Mouse (Mus musculus): ENCODE measurements around the gene Tshz2.
A peak's percentile ranks its signal among the peaks of the same experiment; 100 is the strongest.

Tshz2 gene

DNA sequence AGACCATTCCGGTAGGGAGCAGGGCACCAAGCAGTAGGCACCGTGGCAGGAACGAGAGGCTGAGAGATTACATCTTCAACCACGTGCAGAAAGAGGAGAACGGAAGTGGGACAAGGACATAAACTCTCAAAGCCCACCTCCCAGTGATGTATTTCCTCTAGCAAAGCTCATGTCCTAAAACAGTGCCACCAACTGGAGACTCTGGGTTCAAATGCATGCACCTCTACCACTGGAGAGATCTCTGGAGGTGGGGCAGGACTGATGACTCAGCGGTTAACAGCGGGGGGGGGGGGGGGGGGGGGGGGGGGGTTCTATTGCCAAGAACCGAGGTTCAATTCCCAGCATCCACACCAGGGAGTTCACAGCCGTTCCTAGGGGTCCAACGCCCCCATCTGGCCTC, 410.5 kb downstream of the Tshz2 start:
- DNase-seq (ENCODE audit: low spot score in 2 of 2) = no peak

DNA sequence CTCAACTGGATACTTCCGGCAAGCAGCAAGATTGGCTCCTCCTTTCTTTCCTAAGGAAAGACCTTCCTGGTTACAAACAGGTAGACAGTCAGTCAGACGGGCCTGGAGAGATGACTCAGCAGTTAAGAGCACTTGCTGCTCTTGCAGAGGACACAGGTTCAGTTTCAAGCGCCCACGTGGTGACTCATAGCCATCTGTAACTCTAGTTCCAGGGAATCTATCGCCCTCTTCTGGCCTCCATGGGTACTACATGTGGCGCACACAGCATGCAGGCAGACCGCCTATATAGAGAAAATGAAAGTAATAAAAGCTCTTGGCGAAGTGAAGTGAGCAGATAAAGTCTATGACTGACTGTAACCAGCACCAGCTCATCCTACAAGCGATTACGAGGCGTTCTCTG, 413.1 kb downstream of the Tshz2 start:
- peak in 1 of 2 experiments; percentile 20 for DNase-seq (ENCODE audit: low spot score in 2 of 2)

DNA sequence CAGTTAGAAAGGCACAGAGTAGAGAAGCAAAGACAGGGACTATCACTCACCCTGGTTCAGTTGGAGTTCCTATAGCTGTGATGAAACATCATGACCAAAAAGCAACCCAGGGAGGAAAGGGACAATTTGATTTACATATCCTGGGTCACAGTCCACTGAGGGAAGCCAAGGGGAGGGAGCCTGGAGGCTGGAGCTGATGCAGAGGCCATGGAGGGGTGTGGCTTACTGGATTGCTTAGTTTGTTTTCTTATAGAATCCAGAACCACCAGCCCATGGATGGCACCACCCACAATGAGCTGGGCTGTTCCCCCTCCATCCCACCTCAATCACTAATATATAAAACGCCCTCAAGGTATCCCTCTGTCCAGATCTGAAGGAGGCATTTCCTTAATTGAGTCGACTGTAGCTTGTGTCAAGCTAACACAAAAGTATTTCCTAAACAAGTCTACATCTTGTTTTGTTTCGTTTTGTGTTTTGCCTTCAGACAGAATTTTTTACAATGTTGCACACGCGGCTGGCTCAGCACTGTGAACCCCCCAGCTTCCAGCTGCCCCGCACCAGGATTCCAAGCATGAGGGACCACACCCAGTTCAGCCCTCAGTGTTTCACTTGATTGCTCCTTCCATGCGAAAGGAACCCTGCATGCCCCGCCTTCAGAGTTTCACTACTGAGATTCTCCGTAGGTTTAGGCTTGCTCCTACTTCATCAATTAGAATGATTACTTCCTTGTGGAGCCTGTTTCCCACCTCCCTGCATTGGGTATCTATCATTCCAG, 413.7 kb downstream of the Tshz2 start:
- DNase-seq (ENCODE audit: low spot score in 2 of 2) = no peak

DNA sequence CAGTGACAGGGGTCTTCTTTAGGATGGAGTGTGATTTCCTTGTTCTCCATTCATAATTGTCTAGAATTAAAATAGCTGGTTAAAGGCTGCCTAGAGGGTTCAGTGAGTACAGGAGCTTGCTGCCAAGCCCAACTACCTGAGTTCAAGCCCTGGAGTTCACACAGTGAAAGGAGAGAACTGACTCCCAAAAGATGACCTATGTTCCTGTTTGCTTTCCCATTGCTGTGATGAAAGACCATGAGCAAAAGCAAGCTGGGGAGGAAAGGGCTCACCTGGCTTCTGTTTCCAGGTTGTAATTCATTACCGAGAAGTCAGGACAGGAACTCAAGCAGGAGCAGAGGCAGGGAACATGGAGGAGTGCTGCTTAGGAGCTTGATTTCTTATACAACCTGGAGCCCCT, 416.0 kb downstream of the Tshz2 start:
- DNase-seq (ENCODE audit: low spot score in 2 of 2) = no peak

DNA sequence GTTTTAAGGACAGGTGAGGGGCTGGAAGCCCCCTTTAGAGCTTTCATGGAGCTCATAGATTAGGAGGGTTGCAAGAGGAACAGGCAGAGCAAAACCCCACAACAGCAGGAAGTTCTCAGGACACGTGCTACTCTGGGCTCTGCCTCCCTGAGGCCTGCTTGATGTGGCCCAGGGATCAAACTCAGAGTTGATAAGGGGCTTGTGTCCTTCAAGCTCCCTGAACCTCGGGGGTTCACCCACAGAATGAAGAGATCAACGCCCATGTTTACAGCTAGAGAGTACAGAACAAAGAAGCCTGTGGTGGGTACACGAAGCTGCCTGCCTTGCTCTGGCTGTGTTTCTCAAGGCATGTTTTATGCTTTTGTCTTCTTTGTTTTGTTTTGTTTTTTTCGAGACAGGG, 417.8 kb downstream of the Tshz2 start:
- no peak for DNase-seq (ENCODE audit: low spot score in 2 of 2)

DNA sequence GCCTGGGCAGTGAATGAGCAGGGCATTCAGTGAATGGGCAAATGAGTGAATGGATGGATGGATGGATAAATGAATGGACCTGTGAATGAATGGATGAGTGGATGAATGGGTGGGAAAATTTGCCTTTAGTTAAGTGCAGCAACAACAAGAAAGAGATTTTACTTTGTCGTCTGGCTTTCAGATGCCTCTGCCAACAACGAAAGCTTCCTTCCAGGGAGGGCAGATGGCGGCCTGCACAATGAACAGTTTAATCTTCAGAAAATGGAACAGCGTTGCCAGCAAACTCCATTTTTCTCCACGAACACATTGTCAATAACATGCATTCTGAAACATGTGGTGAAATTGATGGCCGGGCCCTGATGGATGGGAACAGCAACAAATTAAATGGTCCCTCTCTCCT, 418.6 kb downstream of the Tshz2 start:
- DNase-seq (ENCODE audit: low spot score in 2 of 2) = no peak

DNA sequence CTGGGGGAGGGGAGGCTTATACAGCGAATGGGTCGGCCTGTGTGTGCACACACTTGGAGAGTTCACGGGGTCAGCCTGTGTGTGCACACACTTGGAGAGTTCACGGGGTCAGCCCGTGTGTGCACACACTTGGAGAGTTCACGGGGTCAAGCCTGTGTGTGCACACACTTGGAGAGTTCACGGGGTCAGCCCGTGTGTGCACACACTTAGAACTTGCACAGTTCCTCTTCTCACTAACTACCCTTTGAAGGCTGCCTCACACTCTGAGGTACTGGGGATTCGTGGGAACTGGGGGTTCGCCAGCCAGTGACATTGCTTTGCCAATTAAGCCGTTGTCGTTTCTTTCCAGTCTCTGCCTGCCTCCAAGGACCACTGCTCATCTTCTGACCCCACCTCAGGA, 422.1 kb downstream of the Tshz2 start:
- DNase-seq (ENCODE audit: low spot score in 2 of 2) = no peak

DNA sequence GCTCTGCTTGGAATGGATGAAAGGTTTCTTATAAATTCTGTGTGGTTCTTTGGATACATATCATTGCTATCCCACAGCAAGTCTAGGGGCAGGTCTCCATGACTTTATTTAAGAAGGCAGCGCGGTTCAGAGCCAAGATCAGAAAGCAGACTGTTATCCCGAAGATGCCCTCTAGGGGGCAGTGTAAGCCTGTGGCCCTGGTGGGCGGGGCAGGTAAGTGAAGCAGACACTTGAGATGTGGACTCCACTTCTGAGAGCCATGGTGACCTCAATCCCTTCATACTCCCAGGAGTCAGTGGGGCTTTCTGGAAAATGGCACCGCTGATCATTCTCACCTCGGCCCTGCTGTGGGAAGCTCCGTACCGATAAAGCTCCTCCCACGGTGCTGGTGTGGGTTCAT, 422.6 kb downstream of the Tshz2 start:
- DNase-seq (ENCODE audit: low spot score in 2 of 2) = peak; percentile 36 to 53

DNA sequence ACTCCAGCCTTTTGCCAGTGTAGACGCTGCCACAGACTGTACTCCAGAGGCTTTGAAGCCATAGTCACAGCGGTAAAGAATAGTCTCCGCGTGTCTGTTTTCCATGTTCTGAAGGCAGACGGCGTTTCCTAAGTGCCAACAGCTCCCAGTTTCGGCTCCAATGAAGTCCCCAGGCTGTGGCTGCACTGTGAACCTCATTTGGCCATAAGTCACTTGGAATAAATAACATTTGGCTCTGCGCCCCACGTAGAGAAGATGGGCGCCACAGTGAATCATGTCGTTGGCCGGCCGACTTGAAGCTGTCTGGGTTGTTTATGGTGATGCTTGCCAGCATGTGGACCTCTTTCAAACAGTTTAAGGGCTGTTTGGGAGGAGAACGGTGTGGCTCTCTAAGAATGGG, 426.0 kb downstream of the Tshz2 start:
- DNase-seq (ENCODE audit: low spot score in 2 of 2) = no peak

DNA sequence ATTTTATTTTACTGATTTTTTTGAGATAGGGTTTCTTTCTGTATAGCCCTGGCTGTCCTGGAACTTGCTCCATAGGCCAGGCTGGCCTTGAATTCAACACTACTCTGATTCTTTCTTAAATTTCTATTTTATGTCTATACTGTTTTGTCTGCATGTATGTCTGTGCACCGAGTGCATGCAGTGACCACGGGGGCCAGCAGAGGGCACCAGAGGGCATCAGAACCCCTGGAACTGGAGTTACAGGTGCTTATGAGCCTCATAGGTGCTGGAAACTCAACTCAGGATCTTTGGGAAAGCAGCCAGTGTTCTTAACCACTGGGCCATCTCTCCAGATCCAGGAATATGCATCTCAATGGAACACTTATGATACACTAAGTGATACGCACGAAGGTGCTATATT, 427.3 kb downstream of the Tshz2 start:
- DNase-seq (ENCODE audit: low spot score in 2 of 2) = peak; percentile 14 to 28

DNA sequence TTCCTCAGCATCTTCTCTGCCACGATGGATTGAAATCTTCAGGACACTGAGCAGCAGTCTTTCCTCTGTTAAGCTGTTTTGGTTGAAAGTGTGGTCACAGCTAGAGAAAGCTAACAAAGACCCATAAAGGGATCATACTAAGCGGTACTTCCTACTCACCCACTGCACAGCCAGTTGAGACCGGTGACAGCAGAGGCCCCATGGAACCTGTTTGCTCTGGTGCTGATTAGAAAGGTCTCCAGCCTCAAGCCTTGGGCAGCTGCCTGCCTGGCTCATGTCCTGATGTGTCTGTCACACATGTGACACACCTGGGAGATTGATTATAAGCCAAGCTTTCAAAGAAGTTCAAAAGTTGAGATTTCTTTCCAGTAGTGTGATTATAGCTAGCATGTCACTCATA, 429.6 kb downstream of the Tshz2 start:
- DNase-seq (ENCODE audit: low spot score in 2 of 2) = no peak

DNA sequence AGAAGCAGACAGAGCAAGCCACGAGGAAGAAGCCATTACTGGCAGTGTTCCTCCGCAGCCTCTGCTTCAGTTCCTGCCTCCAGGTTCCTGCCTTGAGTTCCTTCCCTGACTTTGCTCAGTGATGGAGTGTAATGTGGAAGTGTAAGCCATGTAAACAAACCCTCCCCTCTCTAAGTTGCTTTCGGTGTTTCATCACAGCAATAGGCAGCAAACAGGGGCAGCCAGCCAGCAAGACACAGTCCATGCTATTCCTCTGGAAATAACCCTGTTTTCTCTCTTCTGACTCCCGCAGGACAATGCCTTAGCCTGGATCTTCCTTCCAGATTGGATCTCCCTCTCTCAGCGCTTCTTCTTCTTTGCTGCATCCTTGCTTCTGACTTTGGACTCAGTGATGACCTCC, 437.2 kb downstream of the Tshz2 start:
- DNase-seq (ENCODE audit: low spot score in 2 of 2) = no peak

DNA sequence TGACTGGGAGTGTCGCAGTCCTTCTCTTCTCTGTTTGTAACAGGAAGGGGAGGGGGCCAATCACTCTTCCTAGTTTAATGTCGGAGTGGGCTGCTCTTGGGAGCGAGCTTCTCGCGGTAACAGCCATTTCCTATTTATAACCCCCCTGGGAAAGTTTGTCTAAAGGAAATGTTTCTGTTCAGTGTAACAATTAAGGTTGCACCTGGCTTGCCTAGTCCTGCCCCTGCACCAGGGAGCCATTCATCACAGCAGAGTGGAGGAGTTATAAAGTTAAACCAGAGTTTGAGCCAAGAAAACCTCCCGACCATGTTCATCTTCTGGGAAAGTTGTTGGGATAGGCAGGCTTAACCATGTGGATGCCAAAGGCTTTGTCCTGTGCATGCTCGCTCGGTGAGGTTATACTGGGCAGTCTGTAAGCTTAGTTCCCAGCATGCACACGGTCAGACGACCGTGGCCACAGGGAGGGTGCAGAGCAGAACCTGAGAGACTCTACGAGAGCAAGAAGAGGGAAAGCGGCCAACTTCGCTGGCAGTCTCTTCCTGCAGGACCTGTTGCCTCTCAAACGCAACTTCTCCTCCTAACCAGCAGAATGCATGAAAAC, 437.9 kb downstream of the Tshz2 start:
- DNase-seq (ENCODE audit: low spot score in 2 of 2) = no peak

DNA sequence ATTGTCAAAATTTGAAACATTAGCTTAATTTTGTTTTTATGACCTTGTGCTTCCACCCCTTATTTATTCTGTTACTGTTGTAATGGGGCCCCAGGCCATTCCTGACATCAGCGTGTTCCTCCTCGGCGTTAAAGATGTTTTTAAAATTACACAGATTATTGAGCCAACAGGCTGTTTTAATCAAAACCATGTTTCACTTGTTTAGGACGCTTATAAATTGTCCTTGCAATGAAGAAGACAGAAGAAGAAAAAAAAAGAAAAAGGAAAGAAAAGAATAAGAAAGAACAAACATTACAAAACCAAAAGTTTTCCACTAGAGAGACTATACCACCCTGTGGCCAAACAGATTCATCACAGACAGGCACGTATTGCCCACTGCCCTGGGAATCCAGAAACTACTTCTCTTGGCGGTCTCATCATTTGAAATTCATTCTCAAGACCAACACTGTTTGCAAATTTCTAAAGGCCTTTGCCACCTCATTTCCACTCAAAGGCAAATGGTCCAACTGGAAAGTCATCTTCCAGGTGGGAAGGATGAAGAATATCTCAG, 444.2 kb downstream of the Tshz2 start:
- no peak for DNase-seq (ENCODE audit: low spot score in 2 of 2)

DNA sequence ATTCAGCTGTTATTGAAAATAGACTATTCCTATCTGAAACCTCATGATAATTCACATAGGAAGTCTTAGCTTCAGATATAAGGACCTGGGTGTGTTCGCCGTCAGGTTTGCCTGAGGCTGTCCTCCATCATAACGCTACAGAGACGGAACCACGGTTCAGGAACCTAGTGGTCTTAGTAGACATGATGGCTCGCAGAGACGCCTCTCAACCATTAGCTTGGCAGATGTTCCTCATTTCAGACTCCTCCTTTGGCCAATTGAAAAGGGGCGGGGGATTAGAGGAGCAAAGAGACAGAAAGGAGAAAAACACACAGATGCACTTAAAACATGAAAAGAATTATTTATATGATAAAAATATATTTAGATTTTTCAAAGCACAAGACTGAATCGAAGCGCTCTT, 445.2 kb downstream of the Tshz2 start:
- DNase-seq (ENCODE audit: low spot score in 2 of 2) = no peak

DNA sequence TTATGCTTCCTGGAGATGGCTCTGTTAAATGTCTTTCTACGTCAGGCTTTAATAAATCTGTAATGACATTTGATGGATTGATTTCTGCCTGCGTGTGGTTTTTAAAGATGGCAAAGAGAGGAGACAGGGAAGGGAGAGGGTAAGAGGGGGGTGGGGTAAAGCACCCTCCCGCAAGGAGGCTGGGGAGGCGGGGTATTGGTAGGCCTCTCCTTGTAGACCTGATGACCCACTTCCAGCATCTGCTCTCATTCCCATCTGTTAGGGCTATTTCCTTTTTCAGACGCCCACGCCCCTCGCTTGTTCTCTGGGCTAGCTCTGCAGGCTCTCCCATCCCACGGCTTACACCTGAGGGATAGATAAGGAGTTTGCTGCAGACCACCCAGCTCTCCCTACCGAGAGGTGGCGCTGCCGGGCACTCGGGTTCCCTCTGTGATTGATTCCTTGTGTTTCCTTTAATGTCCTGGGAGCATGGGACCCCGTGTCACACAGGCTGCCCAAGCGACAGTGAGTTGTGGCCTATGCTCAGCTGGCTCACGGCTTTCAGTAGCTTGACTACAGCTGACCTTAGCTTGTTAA, 445.7 kb downstream of the Tshz2 start:
- DNase-seq (ENCODE audit: low spot score in 2 of 2) = no peak

DNA sequence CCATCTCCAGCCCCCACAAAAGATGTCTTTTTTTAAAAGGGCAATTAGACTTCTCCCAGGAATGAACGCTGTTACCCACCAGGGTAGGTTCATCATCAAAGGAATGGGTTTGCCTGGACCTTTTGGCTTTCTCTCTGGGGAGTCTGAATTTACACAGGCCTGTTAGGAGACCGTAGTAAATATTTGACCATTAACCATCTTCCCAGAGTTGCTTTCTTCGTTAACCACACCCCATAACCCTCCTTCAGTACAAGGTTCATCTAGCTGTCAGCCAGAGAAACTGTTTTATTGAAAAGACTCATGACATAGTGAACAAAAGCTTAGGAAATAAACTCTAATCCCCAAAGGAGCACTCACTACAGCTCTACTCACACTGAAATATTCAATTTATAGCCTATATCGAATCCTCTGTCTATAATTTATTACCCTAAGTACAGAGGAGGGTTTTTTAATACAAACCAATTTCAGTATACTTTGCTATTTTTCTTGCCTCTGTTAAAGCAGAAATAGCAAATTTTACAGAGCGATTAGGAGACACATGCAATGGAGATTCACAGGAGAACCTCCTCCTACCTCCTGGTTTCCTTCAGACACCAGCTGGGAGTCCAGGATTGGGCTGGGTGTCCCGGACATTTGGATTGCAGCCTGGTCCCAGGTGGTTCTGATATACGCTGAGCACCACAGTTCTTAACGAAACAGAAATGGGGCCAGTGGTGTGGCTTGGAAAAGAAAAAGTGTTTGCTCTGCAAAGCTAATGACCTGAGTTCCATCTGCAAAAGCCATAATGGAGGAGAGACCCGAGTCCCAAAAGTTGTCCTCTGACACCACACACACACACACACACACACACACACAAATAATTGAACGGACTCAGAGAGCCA, 459.0 kb downstream of the Tshz2 start:
- no peak for DNase-seq (ENCODE audit: low spot score in 2 of 2)

DNA sequence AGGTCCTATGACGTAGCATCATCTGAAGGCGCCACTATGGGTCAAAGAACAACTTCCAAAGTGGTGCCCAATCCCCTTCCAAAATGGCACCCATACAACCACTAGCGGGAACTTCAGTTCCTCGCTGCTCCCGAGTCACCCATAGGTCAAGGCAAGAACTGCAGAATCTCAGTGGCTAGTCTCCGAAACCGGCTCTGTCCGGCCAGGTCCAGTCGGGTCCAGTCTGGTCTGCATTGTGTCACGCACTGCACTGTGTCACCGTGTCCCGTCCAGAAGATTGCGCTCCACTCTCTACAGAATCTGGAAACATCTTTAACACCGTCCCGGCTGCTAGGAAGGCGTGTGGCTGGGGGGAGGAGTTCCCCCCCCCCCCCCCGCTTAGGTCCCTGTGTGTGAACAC, 461.4 kb downstream of the Tshz2 start:
- no peak for DNase-seq (ENCODE audit: low spot score in 2 of 2)

DNA sequence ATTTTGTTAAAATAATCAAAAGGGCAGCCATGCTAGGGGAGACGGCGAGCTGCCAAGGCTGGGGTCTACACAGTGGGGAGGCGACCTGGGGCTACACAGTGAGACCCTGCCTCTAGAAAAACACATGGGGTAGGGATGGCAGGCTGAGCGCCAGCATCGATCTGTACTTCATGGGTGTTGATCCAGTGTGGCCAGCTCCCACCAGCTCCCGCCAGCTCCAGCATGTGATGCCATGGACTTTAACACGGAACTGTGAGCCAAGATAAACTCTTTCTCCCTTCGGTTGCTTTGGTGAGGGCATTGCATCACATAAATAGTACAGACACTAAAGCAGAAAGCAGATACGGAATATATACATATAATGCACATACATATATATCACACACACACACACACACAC, 462.1 kb downstream of the Tshz2 start:
- DNase-seq (ENCODE audit: low spot score in 2 of 2) = no peak

DNA sequence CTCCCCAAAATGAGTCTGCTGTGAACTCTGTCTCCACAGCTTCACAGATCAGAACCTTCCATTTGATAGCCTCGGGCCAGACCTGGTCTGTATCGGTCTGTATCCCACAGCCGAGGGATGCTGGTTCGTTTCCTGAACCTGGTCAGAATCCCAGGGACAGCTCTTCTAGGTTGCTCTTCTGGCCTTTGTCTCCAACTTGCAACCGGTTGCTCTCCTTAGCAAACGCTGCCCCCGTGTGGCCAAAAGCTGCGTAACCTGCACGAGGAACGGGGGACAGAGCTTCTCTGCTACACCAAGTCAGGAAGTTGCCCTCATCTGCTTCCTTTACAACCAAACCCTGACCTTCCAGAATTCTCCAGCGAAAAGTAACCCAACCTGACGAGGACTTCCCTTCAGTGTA, 468.3 kb downstream of the Tshz2 start:
- peak; percentile 73 to 83 for DNase-seq (ENCODE audit: low spot score in 2 of 2)

DNA sequence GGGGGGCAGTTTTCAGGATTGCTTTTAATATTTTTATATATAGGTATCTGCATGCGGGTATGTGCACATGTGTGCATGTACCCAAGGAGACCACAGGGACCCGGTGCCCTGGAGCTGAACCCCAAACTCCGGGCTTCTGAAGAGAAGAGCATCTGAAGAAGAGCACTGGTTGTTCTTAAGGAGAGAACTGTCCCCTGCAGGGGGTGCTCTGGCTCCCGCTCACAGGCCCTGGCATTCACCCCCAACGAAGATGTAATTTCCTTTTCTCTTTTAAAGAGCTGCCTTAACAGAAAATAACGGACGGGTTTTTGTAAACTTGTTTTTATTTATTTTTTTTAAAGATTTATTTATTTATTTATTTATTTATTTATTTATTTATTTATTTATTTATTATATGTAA, 469.1 kb downstream of the Tshz2 start:
- DNase-seq (ENCODE audit: low spot score in 2 of 2) = no peak

DNA sequence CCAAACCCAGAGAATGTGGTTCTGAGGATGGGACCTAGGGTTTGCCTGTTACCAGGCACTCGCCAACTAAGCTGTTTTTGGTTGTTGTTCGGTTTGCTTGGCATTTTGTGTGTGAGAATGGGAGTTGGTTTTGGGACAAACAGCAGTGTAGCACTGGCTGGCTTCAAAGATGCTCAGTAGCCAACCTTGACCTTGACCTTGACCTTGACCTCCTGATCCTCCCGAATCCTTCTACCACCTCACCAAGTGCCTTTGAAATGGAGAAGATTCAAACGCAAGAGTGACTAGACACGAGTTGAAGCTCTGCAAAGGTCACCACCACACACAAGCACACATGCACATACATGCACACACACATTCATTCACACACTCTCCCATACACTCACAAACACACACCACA, 470.5 kb downstream of the Tshz2 start:
- DNase-seq (ENCODE audit: low spot score in 2 of 2) = no peak
